Mouse (Mus musculus): ENCODE results near the gene Actr2. TPM values are rescaled to one million over a fixed set of nuclear protein-coding genes. Genes with fewer than 3 reads are reported as not detected.

The Actr2 gene
- polyA plus RNA-seq (2015; fragmentation: Nextera tagmentation; extraction: Ambion mirVana), result 134 and 140 TPM in 2 replicates

GRCm38 (mm10) chr11:20112741-20113480 lies at the start of gene Actr2:
Gene Actr2 (minus strand): TSS chr11:20112913.

Other genes starting within 250 kb of the Actr2 start
- 9.5 and 9.9 TPM in 2 replicates for gene Spred2, start 188.5 kb downstream of the Actr2 start, polyA plus RNA-seq (2015; fragmentation: Nextera tagmentation; extraction: Ambion mirVana)
- 303 and 328 TPM in 2 replicates for gene Rab1a, start 88.5 kb upstream of the Actr2 start, polyA plus RNA-seq (2015; fragmentation: Nextera tagmentation; extraction: Ambion mirVana)
- gene Cep68, start 136.5 kb upstream of the Actr2 start, polyA plus RNA-seq (2015; fragmentation: Nextera tagmentation; extraction: Ambion mirVana), result 20.2 and 21.5 TPM in 2 replicates
- 62.0 and 70.1 TPM in 2 replicates for gene Slc1a4, start 219.8 kb upstream of the Actr2 start, polyA plus RNA-seq (2015; fragmentation: Nextera tagmentation; extraction: Ambion mirVana)

Data from neural tube, postnatal 0 days (tissue).